Mouse (Mus musculus) T-helper 1 cell (primary cell): Measurements from ENCODE around the gene Lamtor3.
"Not testable (repeated sequence)": the region's sequence is repeated elsewhere in the genome, so short reads cannot be mapped to it uniquely, and the experiment has no call there.

Experiments
- in situ Hi-C: fragments of 300-600 bp; cut with MboI, MseI; formaldehyde crosslinking; loops from one replicate; pipeline ENCODE4 v1.15.1; 2025; ENCODE audit warnings: high pct_unique_total_duplicates

The Lamtor3 gene

GRCm38 (mm10) chr3:137959456-137959855, 41.1 kb downstream of the Lamtor3 start:
- in situ Hi-C loops, result no loop called here

- in situ Hi-C loops, result no loop called here
Observed at GRCm38 (mm10) chr3:137961736-137962385, 43.6 kb downstream of the Lamtor3 start.

GRCm38 (mm10) chr3:137963508-137963907, 45.2 kb downstream of the Lamtor3 start:
- in situ Hi-C loops, result no loop called here

GRCm38 (mm10) chr3:137964014-137964413, 45.7 kb downstream of the Lamtor3 start:
- in situ Hi-C loops, result not testable (repeated sequence)

GRCm38 (mm10) chr3:137968105-137968819, 50.0 kb downstream of the Lamtor3 start:
- in situ Hi-C loops, result no loop called here

- in situ Hi-C loops, result no loop called here
Observed at GRCm38 (mm10) chr3:137968820-137969486, 50.6 kb downstream of the Lamtor3 start.

- in situ Hi-C loops, result no loop called here
Observed at GRCm38 (mm10) chr3:137969951-137970350, 51.6 kb downstream of the Lamtor3 start.

- in situ Hi-C loops, result no loop called here
Observed at GRCm38 (mm10) chr3:137972224-137972623, 53.9 kb downstream of the Lamtor3 start.

- in situ Hi-C loops, result no loop called here
Observed at GRCm38 (mm10) chr3:137972989-137973388, 54.7 kb downstream of the Lamtor3 start.

- in situ Hi-C loops, result no loop called here
Observed at GRCm38 (mm10) chr3:137974306-137974705, 56.0 kb downstream of the Lamtor3 start.

- in situ Hi-C loops, result no loop called here
Observed at GRCm38 (mm10) chr3:137975435-137975834, 57.1 kb downstream of the Lamtor3 start.

- in situ Hi-C loops, result no loop called here
Observed at GRCm38 (mm10) chr3:137975856-137976423, 57.6 kb downstream of the Lamtor3 start.

- in situ Hi-C loops, result no loop called here
Observed at GRCm38 (mm10) chr3:137976943-137977628, 58.8 kb downstream of the Lamtor3 start.

- in situ Hi-C loops, result no loop called here
Observed at GRCm38 (mm10) chr3:137977629-137978041, 59.3 kb downstream of the Lamtor3 start.

GRCm38 (mm10) chr3:137978233-137978632, 59.9 kb downstream of the Lamtor3 start:
- in situ Hi-C loops, result no loop called here
